8 mouse cellular contexts compared by ENCODE assay signal in the genomic region with DNA sequence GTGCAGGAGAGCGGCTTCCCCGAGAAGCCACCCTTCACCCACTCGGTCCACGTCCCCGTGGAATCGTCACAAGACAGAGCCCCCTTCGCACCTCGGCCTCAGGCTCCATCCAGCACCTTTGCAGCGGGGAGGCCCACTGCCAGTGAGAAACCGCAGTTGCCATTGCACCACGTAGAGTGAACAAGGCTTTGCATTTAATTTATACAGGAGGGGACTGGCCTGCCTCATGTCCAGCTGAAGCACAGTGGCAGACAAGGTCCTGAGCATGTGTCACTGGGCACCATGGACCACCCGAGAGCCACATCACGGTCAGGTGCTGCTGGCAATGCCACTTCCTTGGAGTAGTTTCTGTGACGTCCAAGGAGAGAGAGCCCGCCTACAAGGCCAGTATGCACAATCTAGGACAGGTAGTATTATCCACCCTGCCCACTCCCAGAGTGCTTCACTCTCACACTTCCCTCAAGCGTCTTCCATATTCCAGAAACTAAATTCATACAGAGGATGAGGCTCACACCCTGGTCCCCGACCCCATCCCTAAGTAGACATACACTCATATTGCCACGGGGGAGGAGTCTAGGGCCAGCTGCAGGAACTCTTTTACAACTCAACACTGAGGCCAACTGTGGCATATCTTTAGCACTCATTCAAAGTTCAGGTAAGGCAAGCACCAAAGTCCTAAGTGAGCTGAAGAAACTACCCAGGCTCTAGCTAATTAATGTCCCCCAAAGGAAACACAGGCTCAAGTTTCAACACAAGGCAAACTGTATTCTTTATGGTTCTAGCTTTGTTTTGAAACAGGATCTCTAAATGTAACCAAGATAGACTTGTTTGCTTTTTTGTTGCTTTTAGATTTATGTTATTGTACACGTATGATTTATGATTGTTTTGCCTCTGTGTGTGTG.
DNase-seq lines count a peak whose midpoint lies in the region; ATAC-seq and TF ChIP-seq lines count a peak whose summit lies in the region.

No protein-coding gene starts in this region.

- peak overlapping the region; percentile 89 for H3K4me2 ChIP-seq in heart, embryonic 13.5 days
- peak overlapping the region; percentile 52 for H3K4me2 ChIP-seq in liver, embryonic 14.5 days (ENCODE audit: low read depth)
- H3K4me2 ChIP-seq in stomach, embryonic 14.5 days (replicated peaks; ENCODE audit: low read depth, low read length) = peak overlapping the region; percentile 85

- H3K4me3 ChIP-seq in heart, embryonic 13.5 days = peak overlapping the region; percentile 78
- H3K4me3 ChIP-seq in E14TG2a.4 (replicated peaks; ENCODE audit: low read length) = peak overlapping the region; percentile 85
- peak overlapping the region; percentile 21 to 53 for H3K4me3 ChIP-seq in liver, embryonic 14.5 days (ENCODE audit: insufficient read depth in 1 of 2, low read depth in 2 of 2, low read length in 2 of 2)
- H3K4me3 ChIP-seq in stomach, embryonic 14.5 days (ENCODE audit: low read depth, low read length) = peak overlapping the region; percentile 74

- no peak for TF ChIP-seq EP300 in liver, embryonic 14.5 days (IDR thresholded peaks at IDR 0.05; ENCODE audit: low read depth)

- H3K9ac ChIP-seq in heart, embryonic 13.5 days = peak overlapping the region; percentile 93
- peak overlapping the region; percentile 18; the same call in 1 of the 2 replicates for H3K9ac ChIP-seq in liver, embryonic 14.5 days (replicated peaks)
- H3K9ac ChIP-seq in stomach, embryonic 14.5 days (replicated peaks; ENCODE audit: low read depth, low read length) = peak overlapping the region; percentile 89

- no peak for TF ChIP-seq CTCF in E14TG2a.4 (conservative IDR thresholded peaks at IDR 0.05; ENCODE audit: low read length)
- TF ChIP-seq CTCF in liver, embryonic 14.5 days (IDR thresholded peaks at IDR 0.05; ENCODE audit: low read depth) = no peak

- H3K9me3 ChIP-seq in heart, embryonic 13.5 days = no peaks in the 10 kb centered on the region
- H3K9me3 ChIP-seq in E14TG2a.4 (ENCODE audit: low read length) = no peaks in the 10 kb centered on the region
- no peaks in the 10 kb centered on the region for H3K9me3 ChIP-seq in liver, embryonic 14.5 days (ENCODE audit: control insufficient read depth, low read length)
- no peaks in the 10 kb centered on the region for H3K9me3 ChIP-seq in stomach, embryonic 14.5 days (ENCODE audit: control insufficient read depth, low read depth, low read length)

- peak overlapping the region; percentile 99 for H3K27ac ChIP-seq in heart, embryonic 13.5 days (replicated peaks)
- H3K27ac ChIP-seq in liver, embryonic 14.5 days = no peak overlapping the region
- peak overlapping the region; percentile 99 for H3K27ac ChIP-seq in stomach, embryonic 14.5 days (ENCODE audit: low read length)

- no peaks in the 10 kb centered on the region for H3K27me3 ChIP-seq in heart, embryonic 13.5 days (replicated peaks)
- peaks cover 19% of the 10 kb centered on the region for H3K27me3 ChIP-seq in E14TG2a.4 (ENCODE audit: insufficient read depth, low read length)
- H3K27me3 ChIP-seq in liver, embryonic 14.5 days (ENCODE audit: control insufficient read depth, insufficient read depth, low read length) = peaks cover 17% of the 10 kb centered on the region
- H3K27me3 ChIP-seq in stomach, embryonic 14.5 days (ENCODE audit: control insufficient read depth, insufficient read depth, low read length) = no peaks in the 10 kb centered on the region

- intact Hi-C loops in heart, postnatal 25 days (cut with DNase I) = loop anchor here (1.0 kb wide), 1 partner anchor 39 kb away; no protein-coding TSS in a partner anchor

- no peak for DNase-seq in heart, postnatal 25 days (ENCODE audit: low spot score)
- DNase-seq in liver, embryonic 14.5 days (ENCODE audit: low read depth in 3 of 3, low spot score in 3 of 3) = no peak
- no peak for DNase-seq in frontal cortex, postnatal 36 days (ENCODE audit: low spot score in 2 of 2)
- DNase-seq in ovary, postnatal 10 days (ENCODE audit: low spot score) = no peak

- H3K36me3 ChIP-seq in heart, embryonic 13.5 days = no peaks in the 10 kb centered on the region
- no peaks in the 10 kb centered on the region for H3K36me3 ChIP-seq in E14TG2a.4 (ENCODE audit: insufficient read depth, low read length)
- no peaks in the 10 kb centered on the region for H3K36me3 ChIP-seq in liver, embryonic 14.5 days (replicated peaks; ENCODE audit: control insufficient read depth, insufficient read depth, low read depth)
- H3K36me3 ChIP-seq in stomach, embryonic 14.5 days (ENCODE audit: control insufficient read depth, insufficient read depth, low read length) = no peaks in the 10 kb centered on the region

- no peak for ATAC-seq in heart, embryonic 13.5 days (ENCODE audit: extremely low read depth, insufficient number of reproducible peaks, low FRiP score, low TSS enrichment)
- ATAC-seq in granulocyte monocyte progenitor cell, adult 5-6 weeks (replicated peaks; ENCODE audit: poor library complexity, severe bottlenecking) = peak; percentile 17
- no peak for ATAC-seq in liver, embryonic 14.5 days (ENCODE audit: insufficient read depth)
- no peak for ATAC-seq in stomach, embryonic 14.5 days (ENCODE audit: insufficient number of reproducible peaks, insufficient read depth, low FRiP score, low read depth)

- WGBS in heart, embryonic 13.5 days = 13% methylated on average over 19 of the region's 19 CpGs
- WGBS in liver, embryonic 14.5 days (ENCODE audit: insufficient replicate concordance) = 14% methylated on average over 19 of the region's 19 CpGs
- WGBS in stomach, embryonic 14.5 days = 13% methylated on average over 18 of the region's 19 CpGs

- peaks cover 85% of the 10 kb centered on the region for H3K4me1 ChIP-seq in heart, embryonic 13.5 days
- H3K4me1 ChIP-seq in E14TG2a.4 (replicated peaks; ENCODE audit: low read depth, low read length) = peaks cover 74% of the 10 kb centered on the region
- H3K4me1 ChIP-seq in liver, embryonic 14.5 days (replicated peaks; ENCODE audit: control insufficient read depth in 2 of 2, insufficient read depth in 2 of 2, low read length in 1 of 2) = peaks cover 0 to 3% of the 10 kb centered on the region in 2 experiments; a peak in 2 of 4 replicates
- peaks cover 36% of the 10 kb centered on the region for H3K4me1 ChIP-seq in stomach, embryonic 14.5 days (ENCODE audit: control insufficient read depth, insufficient read depth, low read length)

Comparison
In these comparisons a context has a peak if more than half of its experiments do, and no peak if none do; other contexts are left out.
1. H3K9ac ChIP-seq: peak in every context shown above with its lines; median percentile 93 in heart, embryonic 13.5 days; 89 in stomach, embryonic 14.5 days; 18 in liver, embryonic 14.5 days.